Mouse (Mus musculus) retina, embryonic 14.5 days (tissue): ENCODE data around the gene Iqsec1.
A peak's percentile ranks its signal among the peaks of the same experiment; 100 is the strongest.
"Not testable (repeated sequence)": the region's sequence is repeated elsewhere in the genome, so short reads cannot be mapped to it uniquely, and the experiment has no call there.

Source experiments
- DNase-seq: peaks from one replicate; pipeline ENCODE4 v3.0.0-alpha.2; 2015; ENCODE audit warnings: low spot score

Gene Iqsec1

DNA sequence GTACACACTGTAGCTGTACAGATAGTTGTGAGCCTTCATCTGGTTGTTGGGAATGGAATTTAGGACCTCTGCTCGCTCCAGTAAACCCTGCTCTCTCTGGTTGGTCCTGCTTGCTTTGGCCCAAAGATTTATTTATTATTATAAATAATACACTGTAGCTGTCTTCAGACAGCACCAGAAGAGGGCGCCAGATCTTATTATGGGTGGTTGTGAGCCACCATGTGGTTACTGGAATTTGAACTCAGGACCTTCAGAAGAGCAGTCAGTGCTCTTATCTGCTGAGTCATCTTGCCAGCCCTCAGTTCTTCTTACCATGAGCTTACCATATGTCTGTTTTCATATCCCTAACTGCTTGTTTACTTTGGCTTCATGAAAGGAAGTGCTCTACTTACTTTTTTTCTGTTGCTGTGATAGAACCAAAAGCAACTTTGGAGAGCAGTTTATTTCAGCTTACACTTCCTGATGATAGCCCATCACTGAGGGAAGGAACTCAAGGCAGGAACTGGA, 332.1 kb downstream of the Iqsec1 start:
- DNase-seq, result not testable (repeated sequence)

GRCm38 (mm10) chr6:90653736-90654135, 334.7 kb downstream of the Iqsec1 start:
- DNase-seq, result peak; percentile 71

GRCm38 (mm10) chr6:90650634-90651033, 337.9 kb downstream of the Iqsec1 start:
- DNase-seq, result no peak

DNA sequence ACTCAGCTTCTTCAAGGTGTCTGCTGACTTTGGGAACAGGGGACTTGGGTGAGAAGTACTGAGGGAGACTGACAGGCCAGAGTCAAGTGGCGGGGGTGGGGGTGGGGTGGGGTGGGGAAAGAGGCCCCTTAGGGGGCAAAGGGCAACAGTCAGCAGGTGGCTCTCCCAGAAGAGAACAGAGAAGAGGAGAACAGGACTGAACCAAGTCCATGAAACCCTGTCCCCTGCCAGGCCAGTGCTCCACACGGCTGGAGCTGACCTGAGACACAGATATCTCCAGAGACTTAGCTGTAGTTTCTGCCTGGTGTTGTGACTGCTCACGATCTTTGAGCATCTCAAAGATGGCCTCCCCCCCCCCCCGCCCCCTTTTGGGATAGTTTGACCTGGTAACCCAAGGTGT, 339.2 kb downstream of the Iqsec1 start:
- DNase-seq, result no peak

GRCm38 (mm10) chr6:90648391-90648790, 340.1 kb downstream of the Iqsec1 start:
- no peak for DNase-seq

DNA sequence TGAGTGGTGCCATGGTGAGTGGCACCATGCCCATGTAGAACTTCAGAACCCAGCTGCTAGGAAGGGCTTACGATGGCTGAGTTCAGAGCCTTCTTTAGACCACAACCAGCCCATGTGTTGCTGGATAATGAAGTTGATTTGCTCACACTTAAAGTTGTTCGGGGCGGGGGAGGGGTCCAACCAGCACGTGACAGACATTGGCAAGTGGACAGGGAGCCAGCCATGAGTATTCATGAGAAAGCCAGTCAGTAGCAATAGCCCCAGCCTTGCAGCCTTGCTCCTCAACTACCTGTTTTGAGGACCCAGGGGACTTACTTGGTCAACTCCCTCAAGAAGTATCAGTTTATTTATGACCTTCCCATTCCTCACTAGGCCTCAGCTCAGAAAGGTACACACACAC, 343.5 kb downstream of the Iqsec1 start:
- no peak for DNase-seq

GRCm38 (mm10) chr6:90643057-90643456, 345.4 kb downstream of the Iqsec1 start:
- no peak for DNase-seq

- no peak for DNase-seq
Measured at GRCm38 (mm10) chr6:90635611-90636010, 352.9 kb downstream of the Iqsec1 start.

DNA sequence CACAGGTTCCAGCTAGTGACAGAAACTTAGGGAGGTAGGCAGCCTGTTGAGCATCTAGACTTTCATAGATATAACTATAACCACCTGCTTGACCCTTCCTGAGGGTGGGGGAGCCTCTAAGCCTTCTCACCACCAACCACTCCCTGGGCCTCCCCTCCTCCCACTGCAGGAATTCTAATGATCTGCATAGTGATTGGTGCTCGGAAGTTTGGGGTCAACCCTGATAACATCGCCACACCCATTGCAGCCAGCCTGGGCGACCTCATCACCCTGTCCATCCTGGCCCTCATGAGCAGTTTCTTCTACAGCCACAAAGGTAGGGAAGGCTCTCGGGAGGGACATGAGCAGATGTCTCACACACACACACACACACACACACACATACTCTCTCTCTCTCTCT, 353.4 kb downstream of the Iqsec1 start:
- no peak for DNase-seq

DNA sequence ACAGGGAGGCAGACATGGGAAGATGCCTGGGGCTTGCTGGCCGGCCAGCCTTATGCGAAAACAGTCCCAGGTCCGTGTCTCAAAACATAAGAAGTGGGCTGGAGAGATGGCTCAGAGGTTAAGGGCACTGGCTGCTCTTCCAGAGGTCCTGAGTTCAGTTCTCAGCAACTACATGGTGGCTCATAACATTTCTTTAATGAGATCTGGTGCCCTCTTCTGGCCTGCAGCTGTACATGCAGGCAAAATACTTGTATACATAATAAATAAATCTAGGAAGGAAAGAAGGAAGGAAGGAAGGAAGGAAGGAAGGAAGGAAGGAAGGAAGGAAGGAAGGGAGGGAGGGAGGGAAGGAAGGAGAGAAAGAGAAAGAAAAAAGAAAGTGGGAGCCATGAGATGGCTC, 356.0 kb downstream of the Iqsec1 start:
- not testable (repeated sequence) for DNase-seq

DNA sequence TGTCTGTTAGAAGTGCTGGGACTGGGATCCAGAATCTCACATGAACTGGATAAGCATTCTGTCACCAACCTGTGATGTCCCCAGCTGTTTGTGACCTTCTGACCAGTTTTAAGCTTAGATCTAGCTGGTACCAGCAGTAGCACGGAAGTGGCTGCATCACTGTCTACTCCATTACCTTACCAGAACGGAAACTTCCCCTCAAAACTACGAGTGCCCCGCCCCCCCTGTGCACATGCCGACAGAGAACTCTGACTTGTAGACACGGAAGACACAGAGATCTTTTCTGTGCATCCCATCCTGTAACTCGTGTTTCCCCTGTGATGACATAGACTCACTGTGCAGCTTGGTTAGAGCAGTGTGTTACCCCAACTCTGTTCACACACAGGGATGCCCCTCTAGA, 358.1 kb downstream of the Iqsec1 start:
- no peak for DNase-seq

- DNase-seq, result no peak
Measured at GRCm38 (mm10) chr6:90629506-90629905, 359.0 kb downstream of the Iqsec1 start.

- DNase-seq, result no peak
Measured at GRCm38 (mm10) chr6:90627556-90627955, 360.9 kb downstream of the Iqsec1 start.

DNA sequence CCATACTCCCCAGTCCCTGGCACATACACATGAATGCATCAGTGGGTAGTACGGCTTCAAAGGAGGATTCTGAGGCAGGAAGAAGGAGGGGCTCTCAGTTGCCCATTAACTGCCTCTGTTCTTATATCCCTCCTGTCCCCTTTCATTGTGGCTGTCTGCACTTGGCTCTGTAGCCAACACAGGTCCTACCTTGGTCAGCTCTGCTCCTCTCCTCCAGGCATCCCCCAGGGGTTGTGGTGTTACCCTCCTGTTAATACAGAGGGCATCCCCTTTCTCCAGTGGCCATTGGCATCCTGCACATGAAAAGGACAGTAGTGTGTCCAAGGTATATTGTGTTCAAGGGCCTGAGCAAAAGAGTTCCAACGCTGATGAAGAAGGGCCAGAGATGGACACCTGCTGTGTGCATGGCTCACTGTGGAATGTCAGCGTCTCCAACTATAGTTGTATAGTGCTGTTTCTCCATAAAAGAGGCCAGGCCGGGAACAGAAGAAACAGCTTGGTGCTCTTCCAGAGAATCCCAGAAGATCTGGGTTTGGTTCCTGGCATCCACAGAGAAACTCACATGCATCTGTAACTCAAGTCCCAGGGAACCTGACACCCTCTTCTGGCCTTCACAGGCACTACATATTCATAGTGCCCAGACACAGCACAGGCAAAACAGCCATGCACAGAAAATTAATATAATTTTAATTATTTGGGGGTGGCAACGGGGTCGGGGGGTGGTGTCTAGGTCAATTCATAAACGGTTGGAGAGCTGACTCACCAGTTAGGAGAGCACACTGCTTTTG, 363.1 kb downstream of the Iqsec1 start:
- DNase-seq, result no peak

DNA sequence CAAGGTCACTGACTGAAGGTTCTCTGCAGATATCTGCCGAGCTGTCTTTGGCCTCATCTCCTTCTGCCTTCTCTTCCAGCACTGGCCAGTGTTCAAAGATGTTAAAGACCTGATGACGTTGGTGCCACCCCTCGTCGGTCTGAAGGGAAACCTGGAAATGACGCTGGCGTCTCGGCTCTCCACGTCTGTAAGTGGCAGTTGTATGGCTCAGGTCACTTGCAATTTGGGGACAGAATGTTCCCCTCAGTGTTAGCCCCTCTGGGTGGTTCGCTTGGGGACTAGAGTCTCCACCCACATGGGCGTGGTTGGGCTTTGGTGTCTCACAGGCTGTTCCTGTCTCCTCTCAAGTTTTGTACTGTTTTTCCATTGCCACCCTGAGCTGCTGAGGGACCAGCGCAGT, 363.8 kb downstream of the Iqsec1 start:
- DNase-seq, result no peak

GRCm38 (mm10) chr6:90624184-90624583, 364.3 kb downstream of the Iqsec1 start:
- DNase-seq, result no peak

- DNase-seq, result no peak
Measured at GRCm38 (mm10) chr6:90623456-90623836, 365.0 kb downstream of the Iqsec1 start.

DNA sequence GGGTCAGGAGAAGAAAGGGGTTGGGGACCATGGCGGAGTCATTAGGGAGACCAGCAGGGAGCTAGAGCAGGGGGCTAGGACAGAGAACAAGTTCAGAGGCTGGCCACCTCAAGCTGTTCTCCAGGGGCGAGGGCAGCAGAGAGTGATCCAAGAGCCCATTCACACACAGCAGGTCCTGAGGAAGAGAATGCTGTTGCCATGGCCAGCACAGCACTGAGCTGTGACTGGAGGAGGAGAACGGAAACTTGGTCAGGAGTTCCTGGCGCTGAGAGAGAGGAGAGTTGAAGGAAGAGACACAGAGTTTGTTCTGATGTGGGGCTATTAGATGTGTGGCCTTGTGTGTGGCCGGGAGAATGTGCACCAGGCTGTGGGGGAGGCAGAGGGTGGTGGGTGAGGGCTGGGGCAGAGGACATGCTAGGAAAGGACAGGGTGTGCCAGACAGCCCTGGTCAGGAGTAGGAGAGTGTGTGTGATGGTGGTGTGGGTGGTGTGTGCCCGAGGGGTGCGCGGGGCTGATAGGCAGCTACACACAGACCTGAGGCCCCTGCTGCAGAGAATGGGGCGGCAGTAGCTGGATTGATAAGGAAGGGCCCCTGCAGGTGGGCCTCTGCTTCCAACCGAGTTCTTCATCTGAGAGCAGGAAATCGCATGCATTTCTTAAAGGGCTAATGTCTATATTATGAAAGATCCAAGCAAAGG, 365.6 kb downstream of the Iqsec1 start:
- no peak for DNase-seq

DNA sequence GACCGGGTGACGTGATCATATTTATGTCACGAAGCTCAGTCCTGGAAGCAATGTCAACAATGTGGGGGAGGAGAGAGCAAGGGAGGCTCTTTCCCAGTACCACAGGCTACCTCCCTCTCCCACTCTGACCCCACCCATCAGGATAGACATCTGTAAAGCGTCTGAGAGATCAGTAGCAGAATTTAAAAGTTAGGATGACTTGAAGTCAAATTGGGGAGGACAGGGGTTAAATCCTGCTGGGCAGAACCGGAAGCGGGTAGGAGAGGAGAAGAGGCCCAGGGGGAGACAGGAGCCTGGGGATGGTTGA, 366.9 kb downstream of the Iqsec1 start:
- no peak for DNase-seq

DNA sequence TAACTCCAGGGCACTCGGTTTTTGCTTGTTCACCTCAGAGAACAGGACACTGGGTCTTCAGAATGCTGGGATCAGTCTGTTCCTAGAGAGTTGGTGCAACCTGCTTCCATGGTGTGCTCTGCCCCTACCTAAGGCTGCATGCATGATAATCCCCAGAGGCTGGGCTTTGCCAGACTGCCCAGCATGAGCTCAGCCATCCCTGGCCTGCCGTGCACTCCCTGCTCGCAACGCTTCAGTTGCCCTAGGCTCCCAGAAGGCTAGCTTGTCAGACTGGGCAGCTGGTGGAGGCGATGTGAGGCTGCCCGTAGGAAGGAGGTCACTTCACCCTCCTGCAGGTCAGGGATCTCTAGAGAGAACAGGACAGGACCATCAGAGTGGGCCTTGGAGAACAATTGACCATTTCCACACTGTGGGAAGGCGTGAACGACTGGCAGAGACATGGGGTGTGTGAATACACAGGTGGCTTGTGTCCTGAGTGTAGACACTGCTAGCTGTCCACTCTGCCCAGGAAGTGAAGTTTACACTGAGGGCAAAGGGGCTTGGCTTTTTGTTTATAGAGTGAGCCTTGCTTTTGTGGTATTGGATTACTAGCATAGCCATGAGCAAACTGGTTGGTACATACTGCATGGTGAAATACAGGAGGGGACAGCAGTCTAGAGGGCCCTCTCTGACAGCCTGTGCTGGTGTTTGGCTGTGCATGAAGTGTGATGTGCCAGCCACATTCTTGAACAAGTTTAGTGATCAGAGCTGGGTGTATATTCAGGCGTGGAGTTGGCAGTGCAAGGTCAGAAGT, 367.5 kb downstream of the Iqsec1 start:
- peak; percentile 58 for DNase-seq

GRCm38 (mm10) chr6:90619936-90620335, 368.5 kb downstream of the Iqsec1 start:
- no peak for DNase-seq

DNA sequence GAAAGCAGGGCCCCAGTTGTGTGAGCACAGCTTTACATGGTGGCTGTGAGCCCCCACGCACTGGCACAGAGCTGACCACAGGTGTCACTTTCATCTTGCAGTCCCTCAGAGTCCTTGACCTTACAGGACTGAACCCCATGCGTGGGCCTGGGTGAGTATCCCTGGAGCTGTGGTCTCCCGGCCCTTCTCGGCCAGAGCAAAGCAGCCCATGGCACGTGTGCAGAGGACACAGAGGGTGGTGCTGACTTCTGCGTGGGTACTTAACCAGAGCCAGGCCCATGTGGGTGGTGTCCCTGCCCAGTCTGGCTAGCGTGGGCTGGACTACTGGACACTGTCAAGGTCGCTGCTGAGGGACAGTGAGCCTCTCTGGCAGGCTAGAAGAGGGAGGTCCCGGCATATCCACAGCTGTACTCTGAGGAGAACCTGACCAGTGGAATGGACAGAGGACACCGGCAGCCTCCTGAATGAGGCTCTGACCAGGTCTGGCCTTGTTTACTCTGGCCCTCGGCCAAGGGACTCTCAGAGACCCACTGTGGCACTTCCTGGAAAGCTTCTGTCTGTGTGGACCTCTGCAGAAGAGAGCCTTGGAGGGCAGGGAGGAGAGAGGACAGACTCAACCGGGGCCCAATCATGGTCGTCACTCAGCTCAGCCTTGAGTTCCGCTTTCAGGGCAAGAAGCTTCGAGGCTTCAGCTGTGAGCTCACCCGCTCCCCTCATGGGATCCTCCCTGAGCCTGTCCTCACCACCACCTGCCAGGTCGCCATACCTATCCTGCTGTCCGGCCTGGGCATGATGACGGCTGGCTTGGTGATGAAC, 369.5 kb downstream of the Iqsec1 start:
- no peak for DNase-seq
